Mouse (Mus musculus) forebrain, embryonic 10.5 days (tissue): ENCODE results near the gene Acap1. TPM values are rescaled to one million over a fixed set of nuclear protein-coding genes. Genes with fewer than 3 reads are reported as not detected.
A peak's percentile ranks its signal among the peaks of the same experiment; 100 is the strongest.
"Not testable (repeated sequence)": the region's sequence is repeated elsewhere in the genome, so short reads cannot be mapped to it uniquely, and the experiment has no call there.

Experiments
- DNase-seq: peaks from one replicate; pipeline ENCODE4 v3.0.0-alpha.2; 2017; ENCODE audit warnings: low spot score; ENCODE audit errors: extremely low spot score
- H3K27ac ChIP-seq: fragments of 300-500 bp; sonication (generic); 2 replicates; pipeline ENCODE4 v1.5.1; 2016; ENCODE audit warnings: mild to moderate bottlenecking
- H3K27me3 ChIP-seq: fragments of 300-500 bp; sonication (generic); 2 replicates; pipeline ENCODE4 v1.6.1; 2016; ENCODE audit warnings: mild to moderate bottlenecking; ENCODE audit not compliant: poor library complexity, severe bottlenecking
- H3K36me3 ChIP-seq: fragments of 300-500 bp; sonication (generic); replicated peaks from 2 replicates; pipeline ENCODE4 v1.6.1; 2016; ENCODE audit warnings: mild to moderate bottlenecking, moderate library complexity
- H3K4me1 ChIP-seq: fragments of 300-500 bp; sonication (generic); 2 replicates; pipeline ENCODE4 v1.6.1; 2016
- H3K4me3 ChIP-seq: fragments of 300-500 bp; sonication (generic); 2 replicates; pipeline ENCODE4 v1.5.1; 2016; ENCODE audit warnings: mild to moderate bottlenecking, moderate library complexity
- H3K9me3 ChIP-seq: fragments of 300-500 bp; sonication (generic); 2 replicates; pipeline ENCODE4 v1.6.1; 2016; ENCODE audit warnings: mild to moderate bottlenecking, moderate library complexity
- WGBS: fragments of 180-500 bp; shearing (Covaris S2); methylation state at CpG from one replicate; pipeline ENCODE4 v1.1.7; 2016; 5-methylcytosine and 5-hydroxymethylcytosine counted together
- polyA plus RNA-seq: library from polyadenylated mRNA; unstranded; fragments of >200 nt; fragmentation: Nextera tagmentation; extraction: Ambion mirVana; gene quantifications from 2 replicates; pipeline ENCODE4 v1.2.1, GENCODE M21; 2016

The Acap1 gene
- polyA plus RNA-seq, 1 experiment from 2014 or later, result 1.3 TPM

DNA sequence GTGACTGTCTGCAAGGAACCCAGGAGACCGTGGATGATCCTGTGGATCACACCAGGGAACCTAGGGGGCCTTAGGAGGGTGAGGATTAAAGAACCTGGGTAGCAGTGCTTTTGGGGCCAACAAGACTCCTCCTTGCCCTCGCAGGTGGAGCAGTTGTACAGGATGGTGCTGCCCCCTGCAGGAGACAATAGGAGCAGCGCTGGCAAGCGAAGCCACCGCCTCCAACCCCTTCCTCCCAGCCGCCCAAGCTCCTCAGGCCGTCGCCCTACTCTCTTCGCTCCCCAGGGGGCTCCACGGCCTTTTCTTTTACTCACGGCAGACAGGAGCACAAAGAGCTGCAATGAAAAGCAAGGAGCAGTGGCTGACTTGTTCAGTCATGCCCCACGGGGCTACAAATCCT lies 18.5 kb downstream of the Acap1 start:
- H3K36me3 ChIP-seq, result no peaks in the 10 kb centered on the region
- peaks cover 60% of the 10 kb centered on the region for H3K4me1 ChIP-seq
- 1% methylated on average over 12 of the region's 12 CpGs for WGBS
- no peaks in the 10 kb centered on the region for H3K9me3 ChIP-seq
- H3K27ac ChIP-seq, result peak overlapping the region; percentile 75
- peak overlapping the region; percentile 42 for H3K4me3 ChIP-seq
- peak; percentile 85 for DNase-seq
- H3K27me3 ChIP-seq, result peaks cover 21% of the 10 kb centered on the region

DNA sequence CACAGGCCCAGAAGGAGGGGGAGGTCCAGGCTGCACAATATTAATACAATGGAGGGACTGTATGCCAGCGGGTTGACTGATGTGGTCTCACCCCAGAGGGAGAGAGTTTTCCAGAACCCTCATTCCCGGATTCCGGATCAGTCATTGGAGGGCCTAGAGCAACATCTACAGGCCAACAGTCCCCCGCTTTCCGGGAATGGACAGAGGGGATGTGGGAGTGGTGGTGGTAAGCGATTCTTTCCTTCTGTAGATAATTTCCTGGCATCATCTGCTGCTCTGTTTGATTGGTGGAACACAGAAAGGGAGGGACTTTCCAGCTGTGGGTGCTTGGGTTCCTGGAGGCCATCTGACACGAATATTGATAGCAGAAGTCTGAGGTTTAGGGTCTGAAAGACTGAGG lies 19.2 kb downstream of the Acap1 start:
- DNase-seq, result no peak
- no peak overlapping the region for H3K4me3 ChIP-seq
- 71% methylated on average over 7 of the region's 7 CpGs for WGBS
- peaks cover 16% of the 10 kb centered on the region for H3K27me3 ChIP-seq
- H3K9me3 ChIP-seq, result no peaks in the 10 kb centered on the region
- no peaks in the 10 kb centered on the region for H3K36me3 ChIP-seq
- H3K27ac ChIP-seq, result 0 out of 2 replicates have a peak overlapping the region, but pooled peaks have one; percentile 75
- peaks cover 54% of the 10 kb centered on the region for H3K4me1 ChIP-seq

DNA sequence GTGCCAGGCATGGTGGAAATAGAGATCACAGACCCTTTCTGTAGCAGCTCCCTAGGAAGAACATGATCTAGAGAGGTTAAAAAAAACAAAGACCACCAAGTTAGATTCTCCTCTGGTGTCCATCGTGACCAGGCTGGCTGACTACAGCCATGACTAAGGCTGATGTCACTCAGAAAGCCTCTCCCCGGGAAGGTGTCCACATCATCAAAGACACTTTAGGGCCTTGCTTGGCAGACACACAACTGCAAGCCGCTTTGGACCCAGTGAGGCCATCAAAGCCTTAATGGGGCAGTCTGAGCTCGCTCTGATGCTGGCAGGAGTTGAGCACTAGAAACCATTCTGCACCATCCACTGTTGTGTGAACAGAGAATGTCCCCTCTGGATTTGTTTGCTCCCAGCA lies 22.9 kb downstream of the Acap1 start:
- H3K4me1 ChIP-seq, result peaks cover 16% of the 10 kb centered on the region
- H3K4me3 ChIP-seq, result no peak overlapping the region
- H3K9me3 ChIP-seq, result no peaks in the 10 kb centered on the region
- WGBS, result 88% methylated on average over 4 of the region's 4 CpGs
- no peaks in the 10 kb centered on the region for H3K27me3 ChIP-seq
- H3K36me3 ChIP-seq, result no peaks in the 10 kb centered on the region
- no peak for DNase-seq
- H3K27ac ChIP-seq, result no peak overlapping the region

GRCm38 (mm10) chr11:69871822-69872221 lies 23.5 kb downstream of the Acap1 start:
- Histone ChIP-seq H3K36me3 (no peaks in the 10 kb centered on the region), H3K27ac (no peak overlapping the region), H3K4me3 (no peak overlapping the region), H3K27me3 (no peaks in the 10 kb centered on the region), H3K9me3 (no peaks in the 10 kb centered on the region), H3K4me1 (peaks cover 10% of the 10 kb centered on the region)
- no peak for DNase-seq
- 89% methylated on average over 7 of the region's 7 CpGs for WGBS

- Histone ChIP-seq H3K36me3 (no peaks in the 10 kb centered on the region), H3K4me3 (no peak overlapping the region), H3K27ac (no peak overlapping the region), H3K9me3 (no peaks in the 10 kb centered on the region), H3K27me3 (no peaks in the 10 kb centered on the region), H3K4me1 (no peaks in the 10 kb centered on the region)
- no peak for DNase-seq
- 87% methylated on average over 2 of the region's 2 CpGs for WGBS
Observed at GRCm38 (mm10) chr11:69870289-69871069, 24.9 kb downstream of the Acap1 start.

DNA sequence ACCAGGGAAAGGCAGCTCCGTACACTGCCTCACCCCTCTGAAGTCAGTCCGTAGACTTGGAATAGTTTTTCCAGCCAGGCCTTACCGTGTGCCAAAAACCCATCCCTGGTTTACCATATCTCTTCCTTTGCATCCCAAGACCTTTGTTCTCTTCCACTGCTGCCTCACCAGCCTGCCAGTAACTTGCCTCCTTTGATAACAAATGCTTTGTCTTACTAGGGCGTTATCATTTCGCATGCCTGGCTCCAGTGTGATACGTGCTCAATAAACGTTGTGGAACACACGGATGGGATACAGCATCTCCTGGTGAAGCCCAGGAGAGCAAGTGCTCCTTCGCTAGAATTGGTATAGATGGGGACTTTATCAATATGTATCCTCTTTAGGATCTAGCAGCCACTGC lies 28.0 kb downstream of the Acap1 start:
- Histone ChIP-seq H3K4me3 (no peak overlapping the region), H3K4me1 (peaks cover 3% of the 10 kb centered on the region; the same call in 1 of the 2 replicates), H3K9me3 (no peaks in the 10 kb centered on the region), H3K36me3 (no peaks in the 10 kb centered on the region), H3K27me3 (no peaks in the 10 kb centered on the region), H3K27ac (no peak overlapping the region)
- WGBS, result 73% methylated on average over 9 of the region's 9 CpGs
- DNase-seq, result no peak

- no peaks in the 10 kb centered on the region for H3K36me3 ChIP-seq
- H3K27ac ChIP-seq, result no peak overlapping the region
- 89% methylated on average over 9 of the region's 9 CpGs for WGBS
- peaks cover 3% of the 10 kb centered on the region; the same call in 1 of the 2 replicates for H3K4me1 ChIP-seq
- no peak for DNase-seq
- H3K27me3 ChIP-seq, result no peaks in the 10 kb centered on the region
- no peak overlapping the region for H3K4me3 ChIP-seq
- H3K9me3 ChIP-seq, result no peaks in the 10 kb centered on the region
Observed at GRCm38 (mm10) chr11:69865561-69865960, 29.8 kb downstream of the Acap1 start.

DNA sequence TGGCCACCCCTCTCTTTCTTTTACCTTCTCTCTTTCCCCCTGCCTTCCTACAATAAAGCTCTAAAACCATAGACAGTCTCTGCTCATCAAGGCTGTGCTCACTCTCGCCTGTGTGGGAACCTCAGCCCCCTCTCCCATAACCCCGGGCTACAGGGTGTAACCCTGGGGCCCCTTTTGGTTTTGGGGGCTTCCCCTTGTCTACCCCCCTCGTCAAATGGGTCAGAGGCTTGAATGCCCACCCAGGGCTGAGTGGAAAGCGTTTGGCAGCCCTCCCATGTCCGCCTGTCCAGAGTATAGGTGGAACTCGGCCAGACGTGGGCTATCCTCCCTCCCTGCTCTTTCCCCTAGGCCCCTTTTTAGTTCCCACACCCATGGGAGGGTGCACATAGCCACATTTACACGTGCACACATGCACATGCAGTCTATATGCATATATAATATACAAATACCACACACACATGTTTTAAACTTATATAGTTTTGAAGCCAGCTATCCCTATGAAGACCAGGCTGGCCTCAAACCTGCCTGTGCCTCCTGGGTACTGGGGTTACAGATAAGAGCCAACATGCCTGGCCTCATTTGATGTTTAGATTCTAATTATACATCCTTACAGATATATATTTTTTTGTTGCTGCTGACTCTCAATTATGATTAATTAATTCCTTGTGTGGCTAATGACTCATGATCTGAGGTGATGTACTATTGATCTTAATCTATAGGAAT lies 31.0 kb downstream of the Acap1 start:
- no peaks in the 10 kb centered on the region for H3K9me3 ChIP-seq
- no peak overlapping the region for H3K4me3 ChIP-seq
- WGBS, result 65% methylated on average over 8 of the region's 8 CpGs
- H3K4me1 ChIP-seq, result peaks cover 3% of the 10 kb centered on the region; the same call in 1 of the 2 replicates
- DNase-seq, result no peak
- H3K27me3 ChIP-seq, result peaks cover 11% of the 10 kb centered on the region
- H3K27ac ChIP-seq, result peak overlapping the region; percentile 3; the same call in 1 of the 2 replicates
- H3K36me3 ChIP-seq, result no peaks in the 10 kb centered on the region

DNA sequence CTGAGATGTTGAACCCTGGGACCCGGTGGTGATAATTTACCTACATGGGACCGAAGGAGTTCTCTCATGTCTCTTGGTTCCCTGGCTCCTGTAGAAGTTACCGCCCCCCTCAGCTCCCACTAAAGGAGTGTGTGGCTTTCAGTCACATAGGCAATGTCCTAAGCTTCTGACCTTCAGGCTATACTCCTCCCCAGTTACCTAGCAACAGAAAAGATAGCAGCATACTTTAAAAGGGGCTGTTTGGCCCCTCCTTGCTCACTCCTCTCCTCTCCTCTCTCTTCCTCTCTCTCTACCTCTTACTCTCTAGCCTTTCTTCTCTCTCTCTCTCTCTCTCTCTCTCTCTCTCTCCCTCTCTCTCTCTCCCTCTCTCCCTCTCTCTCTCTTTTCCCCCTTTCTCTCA lies 31.6 kb downstream of the Acap1 start:
- H3K27ac ChIP-seq, H3K4me1 ChIP-seq, DNase-seq, H3K36me3 ChIP-seq, H3K4me3 ChIP-seq, H3K9me3 ChIP-seq: not testable (repeated sequence)
- peaks cover 17% of the 10 kb centered on the region for H3K27me3 ChIP-seq
- WGBS, result 85% methylated on average over 3 of the region's 3 CpGs

- H3K4me1 ChIP-seq, result peaks cover 26% of the 10 kb centered on the region
- 17% methylated on average over 30 of the region's 30 CpGs for WGBS
- H3K36me3 ChIP-seq, result no peaks in the 10 kb centered on the region
- H3K9me3 ChIP-seq, result no peaks in the 10 kb centered on the region
- peak within 1 kb of the TSS; percentile 35; the same call in 1 of the 2 replicates for H3K27ac ChIP-seq
- no peak for DNase-seq
- H3K4me3 ChIP-seq, result peak within 1 kb of the TSS; percentile 33
- H3K27me3 ChIP-seq, result peaks cover 50% of the 10 kb centered on the region
Observed at GRCm38 (mm10) chr11:69858113-69858998, 37.0 kb downstream of the Acap1 start, which contains the start of gene Tnk1. Gene Tnk1 (minus strand): TSS chr11:69858730.

- H3K27me3 ChIP-seq, result peaks cover 49% of the 10 kb centered on the region
- DNase-seq, result peak; percentile 66
- peak overlapping the region; percentile 23 for H3K4me3 ChIP-seq
- H3K4me1 ChIP-seq, result peaks cover 37% of the 10 kb centered on the region
- WGBS, result 21% methylated on average over 16 of the region's 16 CpGs
- no peaks in the 10 kb centered on the region for H3K9me3 ChIP-seq
- H3K27ac ChIP-seq, result peak overlapping the region; percentile 72
- H3K36me3 ChIP-seq, result peaks cover 26% of the 10 kb centered on the region
Observed at GRCm38 (mm10) chr11:69855347-69855746, 40.0 kb downstream of the Acap1 start.

GRCm38 (mm10) chr11:69854680-69855079 lies 40.7 kb downstream of the Acap1 start:
- Histone ChIP-seq H3K4me1 (peaks cover 39% of the 10 kb centered on the region), H3K9me3 (no peaks in the 10 kb centered on the region), H3K27me3 (peaks cover 43% of the 10 kb centered on the region), H3K36me3 (peaks cover 33% of the 10 kb centered on the region), H3K27ac (peak overlapping the region; percentile 72), H3K4me3 (peak overlapping the region; percentile 23; the same call in 1 of the 2 replicates)
- 88% methylated on average over 10 of the region's 10 CpGs for WGBS
- DNase-seq, result no peak
